Mouse (Mus musculus) hindbrain, embryonic 13.5 days (tissue): Measurements from ENCODE around the gene Dus3l. TPM values are rescaled to one million over a fixed set of nuclear protein-coding genes. Genes with fewer than 3 reads are reported as not detected.

ENCODE experiments used
- ATAC-seq: fragments of 200-750 bp; cut with Nextera tagmentation; 2 replicates; pipeline ENCODE4 v1.8.0; 2017; ENCODE audit warnings: moderate TSS enrichment; ENCODE audit not compliant: low FRiP score
- H3K27ac ChIP-seq: fragments of 300-500 bp; sonication (generic); 2 replicates; pipeline ENCODE4 v1.5.1; 2015; ENCODE audit warnings: inconsistent platforms, mild to moderate bottlenecking, moderate library complexity
- H3K27me3 ChIP-seq: fragments of 300-500 bp; sonication (generic); 2 replicates; pipeline ENCODE4 v1.6.1; 2015; ENCODE audit warnings: mild to moderate bottlenecking, inconsistent platforms
- H3K36me3 ChIP-seq: fragments of 300-500 bp; sonication (generic); 2 replicates; pipeline ENCODE4 v1.6.1; 2015; ENCODE audit warnings: mild to moderate bottlenecking, inconsistent platforms
- H3K4me1 ChIP-seq: fragments of 300-500 bp; sonication (generic); replicated peaks from 2 replicates; pipeline ENCODE4 v1.6.1; 2015; ENCODE audit warnings: inconsistent platforms
- H3K4me2 ChIP-seq: fragments of 300-500 bp; sonication (generic); 2 replicates; pipeline ENCODE4 v1.6.1; 2015; ENCODE audit warnings: inconsistent platforms, mild to moderate bottlenecking, moderate library complexity
- H3K4me3 ChIP-seq: fragments of 300-500 bp; sonication (generic); 2 replicates; pipeline ENCODE4 v1.5.1; 2015; ENCODE audit warnings: mild to moderate bottlenecking, inconsistent platforms
- H3K9ac ChIP-seq: fragments of 300-500 bp; sonication (generic); 2 replicates; pipeline ENCODE4 v1.6.1; 2015; ENCODE audit warnings: mild to moderate bottlenecking, inconsistent platforms
- H3K9me3 ChIP-seq: fragments of 300-500 bp; sonication (generic); 2 replicates; pipeline ENCODE4 v1.6.1; 2016; ENCODE audit warnings: inconsistent platforms
- WGBS: fragments of 180-500 bp; shearing (Covaris S2); methylation state at CpG from one replicate; pipeline ENCODE4 v1.1.7; 2015; 5-methylcytosine and 5-hydroxymethylcytosine counted together
- polyA plus RNA-seq: library from polyadenylated mRNA; unstranded; fragments of >200 nt; fragmentation: Nextera tagmentation; extraction: Ambion mirVana; gene quantifications from 2 replicates; pipeline ENCODE4 v1.2.1, GENCODE M21; 2015

Gene Dus3l
- polyA plus RNA-seq, 1 experiment from 2014 or later: 67.1 TPM

DNA sequence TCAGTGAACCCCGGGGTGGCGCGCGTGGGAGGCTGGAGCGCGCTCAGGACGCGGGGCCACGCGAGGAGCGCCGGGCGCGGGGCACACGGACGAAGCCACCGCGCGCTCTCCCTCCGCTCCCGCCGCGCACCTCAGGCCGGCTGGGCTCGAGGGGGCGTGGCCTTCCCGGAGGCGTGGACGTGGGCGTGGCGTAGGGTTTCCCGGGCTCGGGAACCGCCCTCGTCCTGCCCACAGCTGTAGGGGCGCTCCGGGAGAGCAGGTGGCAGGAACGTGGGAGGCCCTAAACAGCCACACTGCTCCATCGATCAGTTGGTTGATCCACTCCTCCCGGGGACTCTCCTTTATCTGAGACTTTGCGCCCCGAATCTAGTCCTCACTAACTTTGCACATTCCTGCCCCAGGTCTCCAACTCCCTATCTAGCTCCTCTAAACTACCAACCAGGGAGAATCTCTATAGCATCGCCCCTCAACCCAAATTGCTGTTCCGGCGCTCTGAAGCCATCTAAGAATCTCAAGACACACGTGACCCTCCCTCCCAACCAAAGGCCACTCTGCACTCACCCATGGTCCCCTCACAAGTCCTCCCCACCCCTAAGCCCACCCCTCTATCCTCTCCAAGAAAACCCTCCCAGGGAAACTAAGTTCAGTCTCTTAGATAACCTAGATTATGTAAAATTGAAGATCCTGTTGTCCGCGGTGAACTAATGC is 7.0 kb upstream of the Dus3l start, which contains the start of gene Nrtn:
Gene Nrtn, minus strand, starts transcription at position 115 of the 708 bp plus-strand sequence.
- Histone ChIP-seq H3K27ac (no peak within 1 kb of the TSS), H3K4me2 (peak within 1 kb of the TSS; percentile 71), H3K9ac (peak within 1 kb of the TSS; percentile 66), H3K4me3 (peak within 1 kb of the TSS; percentile 42), H3K4me1 (peaks cover 30% of the 10 kb centered on the region), H3K9me3 (no peaks in the 10 kb centered on the region), H3K36me3 (no peaks in the 10 kb centered on the region), H3K27me3 (peaks cover 84% of the 10 kb centered on the region)
- WGBS: 2% methylated on average over 29 of the region's 48 CpGs
- ATAC-seq: no peak

DNA sequence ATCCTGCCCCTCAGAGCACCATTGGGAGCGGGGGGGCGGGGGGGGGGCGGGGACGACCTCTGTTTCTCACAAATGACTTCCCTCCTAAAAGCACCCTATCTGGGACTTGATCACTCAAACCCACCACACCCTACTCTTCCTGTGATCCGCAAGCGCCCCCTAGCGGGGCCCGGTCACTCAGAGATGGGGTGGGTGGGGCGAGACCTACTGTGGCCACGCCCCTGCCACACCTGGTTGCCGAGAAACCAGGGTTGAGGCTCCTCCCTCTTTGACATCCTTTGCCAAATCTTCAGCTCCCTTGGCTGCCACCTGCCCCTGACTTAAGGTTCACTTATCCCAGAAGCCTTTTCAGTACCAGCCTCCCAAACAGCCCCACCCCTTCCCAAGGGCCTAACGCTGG is 6.4 kb upstream of the Dus3l start:
- peaks cover 79% of the 10 kb centered on the region for H3K27me3 ChIP-seq

DNA sequence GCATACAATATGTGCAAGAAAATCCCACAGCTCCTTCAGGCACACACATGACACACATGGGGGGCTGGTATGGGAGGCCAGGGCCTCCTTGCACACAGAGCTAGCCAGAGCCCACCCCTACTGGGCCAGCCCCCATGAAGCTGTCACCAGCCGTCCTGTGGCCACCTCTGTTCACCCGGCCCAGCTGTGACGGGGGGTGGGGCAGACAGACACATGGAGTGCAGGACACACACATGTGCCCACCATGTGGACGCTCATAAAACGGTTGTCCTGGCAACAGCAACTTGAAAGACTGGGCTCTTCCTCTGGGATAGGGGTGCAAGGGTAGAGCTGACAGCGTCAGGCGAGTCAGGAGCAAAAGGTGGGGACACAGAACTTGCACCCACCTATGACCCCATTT is 5.3 kb upstream of the Dus3l start:
- no peak overlapping the region for H3K27ac ChIP-seq
- no peak overlapping the region for H3K4me3 ChIP-seq
- no peak for ATAC-seq
- H3K9ac ChIP-seq: 0 out of 2 replicates have a peak overlapping the region, but pooled peaks have one; percentile 20
- H3K4me2 ChIP-seq: no peak overlapping the region
- H3K4me1 ChIP-seq: peaks cover 44% of the 10 kb centered on the region
- peaks cover 68% of the 10 kb centered on the region for H3K27me3 ChIP-seq
- H3K9me3 ChIP-seq: no peaks in the 10 kb centered on the region
- 36% methylated on average over 7 of the region's 7 CpGs for WGBS
- no peaks in the 10 kb centered on the region for H3K36me3 ChIP-seq

More for the DNA sequence above, 6.4 kb upstream of the Dus3l start:
- H3K9ac ChIP-seq: no peak overlapping the region
- H3K9me3 ChIP-seq: no peaks in the 10 kb centered on the region
- H3K27ac ChIP-seq: no peak overlapping the region
- peaks cover 36% of the 10 kb centered on the region for H3K4me1 ChIP-seq
- WGBS: 7% methylated on average over 12 of the region's 12 CpGs
- no peak overlapping the region for H3K4me3 ChIP-seq
- no peak overlapping the region for H3K4me2 ChIP-seq
- no peak for ATAC-seq
- no peaks in the 10 kb centered on the region for H3K36me3 ChIP-seq

DNA sequence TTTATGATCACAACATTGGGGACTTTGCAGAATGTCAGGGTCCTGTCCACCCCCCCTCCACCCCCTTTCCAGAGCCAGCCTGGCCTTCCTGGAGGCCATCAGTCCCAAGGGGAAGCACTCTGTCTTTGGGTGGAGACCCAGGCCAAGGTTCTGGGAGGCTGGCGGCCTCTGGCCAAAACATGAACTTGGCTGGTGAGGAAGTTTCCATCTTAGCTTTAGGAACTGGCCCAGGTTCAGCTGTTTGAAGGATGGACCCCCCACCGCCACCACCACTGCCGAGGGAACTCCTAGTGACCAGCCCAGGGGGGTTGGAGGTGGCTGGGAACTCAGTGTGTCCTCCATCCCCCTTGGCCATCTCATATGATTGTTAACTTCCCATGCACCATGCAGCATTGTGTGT is 3.5 kb upstream of the Dus3l start:
- H3K4me1 ChIP-seq: peaks cover 51% of the 10 kb centered on the region
- WGBS: 73% methylated on average over 3 of the region's 3 CpGs

GRCm38 (mm10) chr17:56761991-56762410 is 2.6 kb upstream of the Dus3l start:
- H3K9me3 ChIP-seq: no peaks in the 10 kb centered on the region
- H3K4me3 ChIP-seq: peak overlapping the region; percentile 48
- peaks cover 40% of the 10 kb centered on the region for H3K27me3 ChIP-seq
- peak overlapping the region; percentile 70 for H3K4me2 ChIP-seq
- peak overlapping the region; percentile 77 for H3K9ac ChIP-seq
- WGBS: under 1% methylated on average over 28 of the region's 28 CpGs
- H3K36me3 ChIP-seq: peaks cover 7% of the 10 kb centered on the region
- peak; percentile 30 for ATAC-seq
- peak overlapping the region; percentile 96 for H3K27ac ChIP-seq
- peaks cover 47% of the 10 kb centered on the region for H3K4me1 ChIP-seq

More for the DNA sequence above, 3.5 kb upstream of the Dus3l start:
- Histone ChIP-seq H3K27ac (0 out of 2 replicates have a peak overlapping the region, but pooled peaks have one; percentile 96), H3K4me3 (no peak overlapping the region), H3K4me2 (0 out of 2 replicates have a peak overlapping the region, but pooled peaks have one; percentile 70), H3K36me3 (no peaks in the 10 kb centered on the region), H3K9me3 (no peaks in the 10 kb centered on the region), H3K9ac (no peak overlapping the region), H3K27me3 (peaks cover 49% of the 10 kb centered on the region)
- no peak for ATAC-seq

- H3K27ac ChIP-seq: peak overlapping the region; percentile 96
- ATAC-seq: no peak
- no peaks in the 10 kb centered on the region for H3K9me3 ChIP-seq
- 47% methylated on average over 27 of the region's 27 CpGs for WGBS
- H3K4me1 ChIP-seq: peaks cover 36% of the 10 kb centered on the region
- H3K4me2 ChIP-seq: peak overlapping the region; percentile 70
- peaks cover 18% of the 10 kb centered on the region for H3K36me3 ChIP-seq
- H3K27me3 ChIP-seq: peaks cover 30% of the 10 kb centered on the region
- no peak overlapping the region for H3K9ac ChIP-seq
- H3K4me3 ChIP-seq: 0 out of 2 replicates have a peak overlapping the region, but pooled peaks have one; percentile 48
Measured at GRCm38 (mm10) chr17:56762769-56763731, 1.5 kb upstream of the Dus3l start.

DNA sequence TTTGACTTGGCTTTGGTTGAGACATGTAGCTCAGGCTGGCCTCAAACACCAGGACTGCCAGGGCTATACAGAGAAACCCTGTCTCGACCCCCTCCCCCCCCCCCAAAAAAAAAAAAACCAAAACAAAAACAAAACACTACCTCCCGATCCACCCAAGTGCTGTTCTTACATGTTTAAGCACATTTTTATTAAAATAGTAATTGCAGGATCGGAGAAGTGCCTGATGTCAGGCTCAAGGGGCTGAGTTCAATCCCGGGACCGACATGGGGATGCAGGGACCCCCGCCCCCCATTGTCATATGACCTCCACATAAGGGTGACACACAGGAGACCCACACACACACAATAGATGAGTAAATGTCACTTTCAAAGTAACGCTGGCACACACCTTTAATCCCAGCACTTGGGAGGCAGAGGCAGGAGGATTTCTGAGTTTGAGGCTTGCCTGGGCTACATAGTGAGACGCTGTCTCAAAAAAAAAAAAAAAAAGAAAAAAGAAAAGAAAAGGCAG is 761 bp upstream of the Dus3l start:
- H3K27ac ChIP-seq: peak overlapping the region; percentile 96; the same call in 1 of the 2 replicates
- H3K9ac ChIP-seq: no peak overlapping the region
- 78% methylated on average over 8 of the region's 8 CpGs for WGBS
- H3K4me1 ChIP-seq: peaks cover 29% of the 10 kb centered on the region
- peaks cover 25% of the 10 kb centered on the region for H3K36me3 ChIP-seq
- H3K4me3 ChIP-seq: peak overlapping the region; percentile 69
- ATAC-seq: no peak
- H3K9me3 ChIP-seq: no peaks in the 10 kb centered on the region
- peaks cover 22% of the 10 kb centered on the region for H3K27me3 ChIP-seq
- peak overlapping the region; percentile 62 for H3K4me2 ChIP-seq

DNA sequence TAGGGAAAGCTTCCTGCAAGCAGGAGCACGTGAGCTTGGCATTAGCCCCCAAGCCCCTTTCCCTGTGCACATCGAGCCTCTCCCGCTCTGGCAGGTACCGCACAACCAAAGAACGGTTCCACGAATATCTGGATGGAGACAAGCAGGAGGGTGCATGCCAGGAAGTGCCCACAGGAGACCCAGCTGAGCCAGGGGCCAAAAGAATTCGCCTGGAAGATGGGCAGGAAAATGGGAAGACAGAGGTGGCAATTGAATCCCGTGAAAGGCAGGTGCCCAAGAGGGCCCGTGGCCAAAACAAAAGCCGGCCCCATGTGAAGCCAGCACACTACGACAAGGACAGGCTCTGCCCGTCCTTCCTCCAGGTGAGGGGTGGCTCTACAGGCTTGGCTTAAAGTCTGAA is 874 bp downstream of the Dus3l start:
- 55% methylated on average over 12 of the region's 12 CpGs for WGBS

DNA sequence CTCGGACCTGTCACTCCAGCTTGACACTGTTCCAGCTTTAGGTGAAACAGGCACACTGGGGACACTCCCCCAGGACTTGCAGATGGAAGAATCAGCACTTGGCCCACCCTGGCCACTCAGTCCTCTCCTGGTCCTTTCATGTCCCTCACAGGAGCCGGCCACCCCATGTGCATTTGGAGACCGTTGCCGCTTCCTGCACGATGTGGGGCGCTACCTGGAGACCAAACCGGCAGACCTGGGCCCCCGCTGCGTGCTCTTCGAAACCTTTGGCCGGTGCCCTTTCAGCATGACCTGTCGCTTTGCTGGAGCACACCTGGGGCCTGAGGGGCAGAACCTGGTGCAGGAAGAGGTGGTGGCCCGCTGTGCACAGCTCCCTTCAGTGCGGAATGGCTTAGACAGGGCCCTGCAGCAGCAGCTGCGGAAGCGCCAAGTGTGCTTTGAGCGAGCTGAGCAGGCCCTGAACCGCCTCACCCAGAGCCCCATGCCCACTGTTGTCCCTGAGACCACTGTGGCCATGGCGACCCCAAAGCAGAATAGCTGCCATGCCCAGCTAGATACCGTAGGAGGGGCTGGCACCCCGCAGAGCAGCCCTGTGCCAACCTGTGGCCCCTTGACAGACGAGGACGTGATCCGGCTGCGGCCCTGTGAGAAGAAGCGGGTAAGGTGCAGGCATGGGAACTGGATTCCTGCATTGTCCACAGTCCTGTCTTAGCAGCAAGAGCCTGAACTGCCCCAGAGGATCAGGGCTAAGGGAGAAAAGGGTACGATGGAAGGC is 2.3 kb downstream of the Dus3l start:
- WGBS: 93% methylated on average over 27 of the region's 27 CpGs
- H3K9ac ChIP-seq: no peak overlapping the region
- no peak for ATAC-seq
- peaks cover 55% of the 10 kb centered on the region for H3K36me3 ChIP-seq
- no peak overlapping the region for H3K27ac ChIP-seq
- H3K4me2 ChIP-seq: no peak overlapping the region
- H3K27me3 ChIP-seq: no peaks in the 10 kb centered on the region
- peaks cover 25% of the 10 kb centered on the region for H3K4me1 ChIP-seq
- H3K9me3 ChIP-seq: no peaks in the 10 kb centered on the region
- no peak overlapping the region for H3K4me3 ChIP-seq

More for the DNA sequence above, 874 bp downstream of the Dus3l start:
- H3K36me3 ChIP-seq: peaks cover 41% of the 10 kb centered on the region
- peak overlapping the region; percentile 85 for H3K9ac ChIP-seq
- peaks cover 29% of the 10 kb centered on the region for H3K4me1 ChIP-seq
- peak overlapping the region; percentile 96 for H3K27ac ChIP-seq
- peak; percentile 4 for ATAC-seq
- H3K9me3 ChIP-seq: no peaks in the 10 kb centered on the region
- H3K27me3 ChIP-seq: peaks cover 6% of the 10 kb centered on the region
- H3K4me2 ChIP-seq: peak overlapping the region; percentile 62
- H3K4me3 ChIP-seq: peak overlapping the region; percentile 69

- H3K4me1 ChIP-seq: peaks cover 20% of the 10 kb centered on the region
- H3K9me3 ChIP-seq: no peaks in the 10 kb centered on the region
- 94% methylated on average over 29 of the region's 29 CpGs for WGBS
- H3K9ac ChIP-seq: no peak overlapping the region
- peaks cover 55% of the 10 kb centered on the region for H3K36me3 ChIP-seq
- no peak for ATAC-seq
- no peak overlapping the region for H3K27ac ChIP-seq
- H3K4me3 ChIP-seq: no peak overlapping the region
- no peaks in the 10 kb centered on the region for H3K27me3 ChIP-seq
- no peak overlapping the region for H3K4me2 ChIP-seq
Measured at GRCm38 (mm10) chr17:56767531-56768135, 3.1 kb downstream of the Dus3l start.

DNA sequence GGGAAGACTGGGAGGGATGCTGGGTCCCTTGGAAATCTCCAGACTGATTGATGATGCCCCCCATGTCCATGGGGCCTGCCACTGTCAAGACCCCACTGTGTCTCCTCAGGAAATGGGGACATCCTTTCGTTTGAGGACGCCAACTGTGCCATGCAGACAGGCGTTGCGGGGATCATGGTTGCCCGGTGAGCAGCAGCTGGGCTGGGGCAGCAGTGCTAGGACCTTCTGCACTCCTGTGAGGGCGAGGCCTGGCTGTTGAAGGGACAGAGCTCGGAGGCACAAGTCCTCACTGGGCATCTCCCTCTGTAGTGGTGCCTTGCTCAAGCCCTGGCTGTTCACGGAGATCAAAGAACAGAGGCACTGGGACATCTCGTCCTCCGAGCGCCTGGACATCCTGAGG is 4.4 kb downstream of the Dus3l start:
- Histone ChIP-seq H3K36me3 (peaks cover 55% of the 10 kb centered on the region), H3K4me2 (no peak overlapping the region), H3K4me3 (no peak overlapping the region), H3K9me3 (no peaks in the 10 kb centered on the region), H3K9ac (no peak overlapping the region), H3K27ac (no peak overlapping the region), H3K4me1 (peaks cover 9% of the 10 kb centered on the region), H3K27me3 (no peaks in the 10 kb centered on the region)
- no peak for ATAC-seq
- WGBS: 90% methylated on average over 11 of the region's 11 CpGs
